Mouse (Mus musculus): ENCODE results near the gene Dysf. TPM values are rescaled to one million over a fixed set of nuclear protein-coding genes. Genes with fewer than 3 reads are reported as not detected.

Gene Dysf
- polyA plus RNA-seq, 1 experiment = 5.9 TPM

GRCm38 (mm10) chr6:84058671-84059141 is 50.3 kb downstream of the Dysf start:
- no peak overlapping the region for H3K27ac ChIP-seq (ENCODE audit: insufficient read depth, low read length)
- TF ChIP-seq POLR2A (IDR thresholded peaks at IDR 0.05; ENCODE audit: borderline replicate concordance, insufficient read depth, low read length) (no peak), CTCF (IDR thresholded peaks at IDR 0.05; ENCODE audit: borderline replicate concordance, insufficient read depth, low read depth, low read length) (no peak)
- H3K4me1 ChIP-seq (ENCODE audit: control insufficient read depth, insufficient read depth, low read length) = no peaks in the 10 kb centered on the region
- DNase-seq = no peak
- H3K4me3 ChIP-seq (replicated peaks; ENCODE audit: insufficient read depth, low read depth, low read length) = no peak overlapping the region
- H3K27me3 ChIP-seq (ENCODE audit: control insufficient read depth, insufficient read depth, low read length) = no peaks in the 10 kb centered on the region
- 48% methylated on average over 5 of the region's 5 CpGs for WGBS

- DNase-seq = no peak
- 63% methylated on average over 4 of the region's 4 CpGs for WGBS
- H3K4me1 ChIP-seq (ENCODE audit: control insufficient read depth, insufficient read depth, low read length) = no peaks in the 10 kb centered on the region
- H3K4me3 ChIP-seq (replicated peaks; ENCODE audit: insufficient read depth, low read depth, low read length) = no peak overlapping the region
- no peak for TF ChIP-seq POLR2A (IDR thresholded peaks at IDR 0.05; ENCODE audit: borderline replicate concordance, insufficient read depth, low read length)
- TF ChIP-seq CTCF (IDR thresholded peaks at IDR 0.05; ENCODE audit: borderline replicate concordance, insufficient read depth, low read depth, low read length) = no peak
- H3K27ac ChIP-seq (ENCODE audit: insufficient read depth, low read length) = no peak overlapping the region
- no peaks in the 10 kb centered on the region for H3K27me3 ChIP-seq (ENCODE audit: control insufficient read depth, insufficient read depth, low read length)
These were observed 51.5 kb downstream of the Dysf start for GRCm38 (mm10) chr6:84059771-84060414.

- TF ChIP-seq CTCF (IDR thresholded peaks at IDR 0.05; ENCODE audit: borderline replicate concordance, insufficient read depth, low read depth, low read length) (peak; percentile 74), POLR2A (IDR thresholded peaks at IDR 0.05; ENCODE audit: borderline replicate concordance, insufficient read depth, low read length) (no peak)
- H3K27me3 ChIP-seq (ENCODE audit: control insufficient read depth, insufficient read depth, low read length) = no peaks in the 10 kb centered on the region
- DNase-seq = peak; percentile 19 to 49
- no peaks in the 10 kb centered on the region for H3K4me1 ChIP-seq (ENCODE audit: control insufficient read depth, insufficient read depth, low read length)
- H3K4me3 ChIP-seq (replicated peaks; ENCODE audit: insufficient read depth, low read depth, low read length) = no peak overlapping the region
- WGBS = 7% methylated on average over 5 of the region's 5 CpGs
- H3K27ac ChIP-seq (ENCODE audit: insufficient read depth, low read length) = no peak overlapping the region
These were observed 52.9 kb downstream of the Dysf start for GRCm38 (mm10) chr6:84061328-84061727.

GRCm38 (mm10) chr6:84062541-84062940 is 54.2 kb downstream of the Dysf start:
- Histone ChIP-seq H3K4me1 (ENCODE audit: control insufficient read depth, insufficient read depth, low read length) (no peaks in the 10 kb centered on the region), H3K27ac (ENCODE audit: insufficient read depth, low read length) (no peak overlapping the region), H3K27me3 (ENCODE audit: control insufficient read depth, insufficient read depth, low read length) (no peaks in the 10 kb centered on the region), H3K4me3 (replicated peaks; ENCODE audit: insufficient read depth, low read depth, low read length) (no peak overlapping the region)
- 72% methylated on average over 5 of the region's 5 CpGs for WGBS
- DNase-seq = no peak
- TF ChIP-seq POLR2A (IDR thresholded peaks at IDR 0.05; ENCODE audit: borderline replicate concordance, insufficient read depth, low read length) (no peak), CTCF (IDR thresholded peaks at IDR 0.05; ENCODE audit: borderline replicate concordance, insufficient read depth, low read depth, low read length) (no peak)

GRCm38 (mm10) chr6:84068236-84068635 is 59.8 kb downstream of the Dysf start:
- Histone ChIP-seq H3K4me3 (replicated peaks; ENCODE audit: insufficient read depth, low read depth, low read length) (no peak overlapping the region), H3K4me1 (ENCODE audit: control insufficient read depth, insufficient read depth, low read length) (no peaks in the 10 kb centered on the region), H3K27me3 (ENCODE audit: control insufficient read depth, insufficient read depth, low read length) (no peaks in the 10 kb centered on the region), H3K27ac (ENCODE audit: insufficient read depth, low read length) (no peak overlapping the region)
- TF ChIP-seq POLR2A (IDR thresholded peaks at IDR 0.05; ENCODE audit: borderline replicate concordance, insufficient read depth, low read length) (no peak), CTCF (IDR thresholded peaks at IDR 0.05; ENCODE audit: borderline replicate concordance, insufficient read depth, low read depth, low read length) (no peak)
- WGBS = 86% methylated on average over 5 of the region's 5 CpGs
- DNase-seq = no peak

GRCm38 (mm10) chr6:84070251-84070650 is 61.9 kb downstream of the Dysf start:
- no peak for DNase-seq
- 81% methylated on average over 6 of the region's 6 CpGs for WGBS
- no peaks in the 10 kb centered on the region for H3K27me3 ChIP-seq (ENCODE audit: control insufficient read depth, insufficient read depth, low read length)
- H3K27ac ChIP-seq (ENCODE audit: insufficient read depth, low read length) = no peak overlapping the region
- TF ChIP-seq CTCF (IDR thresholded peaks at IDR 0.05; ENCODE audit: borderline replicate concordance, insufficient read depth, low read depth, low read length) (no peak), POLR2A (IDR thresholded peaks at IDR 0.05; ENCODE audit: borderline replicate concordance, insufficient read depth, low read length) (no peak)
- no peaks in the 10 kb centered on the region for H3K4me1 ChIP-seq (ENCODE audit: control insufficient read depth, insufficient read depth, low read length)
- no peak overlapping the region for H3K4me3 ChIP-seq (replicated peaks; ENCODE audit: insufficient read depth, low read depth, low read length)

- WGBS = 71% methylated on average over 9 of the region's 9 CpGs
- no peak for TF ChIP-seq CTCF (IDR thresholded peaks at IDR 0.05; ENCODE audit: borderline replicate concordance, insufficient read depth, low read depth, low read length)
- no peak for TF ChIP-seq POLR2A (IDR thresholded peaks at IDR 0.05; ENCODE audit: borderline replicate concordance, insufficient read depth, low read length)
- no peaks in the 10 kb centered on the region for H3K4me1 ChIP-seq (ENCODE audit: control insufficient read depth, insufficient read depth, low read length)
- H3K4me3 ChIP-seq (replicated peaks; ENCODE audit: insufficient read depth, low read depth, low read length) = no peak overlapping the region
- no peaks in the 10 kb centered on the region for H3K27me3 ChIP-seq (ENCODE audit: control insufficient read depth, insufficient read depth, low read length)
- H3K27ac ChIP-seq (ENCODE audit: insufficient read depth, low read length) = no peak overlapping the region
- DNase-seq = no peak
These were observed 64.2 kb downstream of the Dysf start for GRCm38 (mm10) chr6:84072574-84072973.

- TF ChIP-seq CTCF (IDR thresholded peaks at IDR 0.05; ENCODE audit: borderline replicate concordance, insufficient read depth, low read depth, low read length) (peak; percentile 32; the same call in 1 of the 2 replicates), POLR2A (IDR thresholded peaks at IDR 0.05; ENCODE audit: borderline replicate concordance, insufficient read depth, low read length) (no peak)
- no peak overlapping the region for H3K4me3 ChIP-seq (replicated peaks; ENCODE audit: insufficient read depth, low read depth, low read length)
- WGBS = 68% methylated on average over 1 of the region's 1 CpGs
- no peaks in the 10 kb centered on the region for H3K27me3 ChIP-seq (ENCODE audit: control insufficient read depth, insufficient read depth, low read length)
- no peaks in the 10 kb centered on the region for H3K4me1 ChIP-seq (ENCODE audit: control insufficient read depth, insufficient read depth, low read length)
- no peak overlapping the region for H3K27ac ChIP-seq (ENCODE audit: insufficient read depth, low read length)
- DNase-seq = no peak
These were observed 69.8 kb downstream of the Dysf start for GRCm38 (mm10) chr6:84078172-84078571.
